Mouse (Mus musculus) hindbrain, embryonic 13.5 days (tissue): Measurements from ENCODE around the gene Gm11011. TPM values are rescaled to one million over a fixed set of nuclear protein-coding genes. Genes with fewer than 3 reads are reported as not detected.
"Not testable (repeated sequence)": the region's sequence is repeated elsewhere in the genome, so short reads cannot be mapped to it uniquely, and the experiment has no call there.

Experiments
- ATAC-seq: fragments of 200-750 bp; cut with Nextera tagmentation; 2 replicates; pipeline ENCODE4 v1.8.0; 2017; ENCODE audit warnings: moderate TSS enrichment; ENCODE audit not compliant: low FRiP score
- H3K27ac ChIP-seq: fragments of 300-500 bp; sonication (generic); 2 replicates; pipeline ENCODE4 v1.5.1; 2015; ENCODE audit warnings: inconsistent platforms, mild to moderate bottlenecking, moderate library complexity
- H3K27me3 ChIP-seq: fragments of 300-500 bp; sonication (generic); 2 replicates; pipeline ENCODE4 v1.6.1; 2015; ENCODE audit warnings: mild to moderate bottlenecking, inconsistent platforms
- H3K36me3 ChIP-seq: fragments of 300-500 bp; sonication (generic); 2 replicates; pipeline ENCODE4 v1.6.1; 2015; ENCODE audit warnings: mild to moderate bottlenecking, inconsistent platforms
- H3K4me1 ChIP-seq: fragments of 300-500 bp; sonication (generic); replicated peaks from 2 replicates; pipeline ENCODE4 v1.6.1; 2015; ENCODE audit warnings: inconsistent platforms
- H3K4me2 ChIP-seq: fragments of 300-500 bp; sonication (generic); 2 replicates; pipeline ENCODE4 v1.6.1; 2015; ENCODE audit warnings: inconsistent platforms, mild to moderate bottlenecking, moderate library complexity
- H3K4me3 ChIP-seq: fragments of 300-500 bp; sonication (generic); 2 replicates; pipeline ENCODE4 v1.5.1; 2015; ENCODE audit warnings: mild to moderate bottlenecking, inconsistent platforms
- H3K9ac ChIP-seq: fragments of 300-500 bp; sonication (generic); 2 replicates; pipeline ENCODE4 v1.6.1; 2015; ENCODE audit warnings: mild to moderate bottlenecking, inconsistent platforms
- H3K9me3 ChIP-seq: fragments of 300-500 bp; sonication (generic); 2 replicates; pipeline ENCODE4 v1.6.1; 2016; ENCODE audit warnings: inconsistent platforms
- WGBS: fragments of 180-500 bp; shearing (Covaris S2); methylation state at CpG from one replicate; pipeline ENCODE4 v1.1.7; 2015; 5-methylcytosine and 5-hydroxymethylcytosine counted together
- polyA plus RNA-seq: library from polyadenylated mRNA; unstranded; fragments of >200 nt; fragmentation: Nextera tagmentation; extraction: Ambion mirVana; gene quantifications from 2 replicates; pipeline ENCODE4 v1.2.1, GENCODE M21; 2015

Gene Gm11011
- polyA plus RNA-seq, result not detected in 2 replicates

GRCm38 (mm10) chr2:169587645-169588044 is at the start of gene Gm11011:
Gene Gm11011 (minus strand): TSS chr2:169587745.
- not testable (repeated sequence) for H3K27ac ChIP-seq, H3K27me3 ChIP-seq, H3K9me3 ChIP-seq, H3K9ac ChIP-seq, ATAC-seq, H3K4me2 ChIP-seq, H3K36me3 ChIP-seq, H3K4me3 ChIP-seq
- H3K4me1 ChIP-seq, result peaks cover 18% of the 10 kb centered on the region

DNA sequence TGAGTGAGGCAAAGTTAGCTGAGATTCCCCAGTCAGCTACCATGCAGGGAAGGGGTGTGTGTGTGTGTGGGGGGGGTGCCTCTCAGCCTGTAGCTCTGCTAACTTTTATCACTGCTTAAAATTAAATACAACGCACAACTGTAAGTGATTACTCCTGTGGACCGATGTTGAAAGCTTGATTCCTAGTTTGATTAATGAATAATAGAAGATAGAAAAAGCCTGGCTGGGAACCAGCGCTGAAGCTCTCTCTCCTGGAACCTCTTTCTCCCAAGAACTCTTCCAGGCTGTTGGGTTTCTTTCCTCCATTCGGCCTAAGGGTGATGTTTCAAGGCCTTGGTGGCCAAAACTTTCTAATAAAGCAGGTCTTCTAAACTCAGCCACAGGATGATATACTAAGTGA is 48.9 kb upstream of the Gm11011 start:
- ATAC-seq, result no peak
- Histone ChIP-seq H3K4me3 (peak overlapping the region; percentile 79), H3K36me3 (no peaks in the 10 kb centered on the region), H3K4me2 (peak overlapping the region; percentile 89), H3K4me1 (peaks cover 59% of the 10 kb centered on the region), H3K9me3 (no peaks in the 10 kb centered on the region), H3K9ac (peak overlapping the region; percentile 92), H3K27me3 (no peaks in the 10 kb centered on the region), H3K27ac (peak overlapping the region; percentile 60)
- WGBS, result 54% methylated on average over 4 of the region's 4 CpGs

DNA sequence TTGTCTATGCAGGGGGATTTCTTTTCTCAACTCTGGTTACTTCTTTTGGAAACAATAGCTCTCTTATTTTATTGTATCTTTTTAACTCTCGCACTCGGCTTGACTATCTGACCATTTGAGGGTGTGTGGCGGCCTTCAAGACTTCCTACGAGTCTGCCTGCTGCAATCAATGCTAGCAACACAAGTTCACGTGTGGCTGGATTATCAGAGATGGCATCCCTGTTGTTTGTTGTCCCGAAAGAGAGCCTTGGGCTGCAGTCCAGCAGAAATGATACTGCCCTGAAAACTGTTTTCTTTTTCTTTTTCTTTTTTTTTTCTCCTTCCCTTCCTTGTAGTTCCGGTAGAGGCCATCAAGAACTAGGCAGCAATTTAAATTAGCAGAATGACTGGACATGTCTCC is 47.9 kb upstream of the Gm11011 start:
- H3K9me3 ChIP-seq, result no peaks in the 10 kb centered on the region
- 18% methylated on average over 7 of the region's 7 CpGs for WGBS
- H3K4me1 ChIP-seq, result peaks cover 54% of the 10 kb centered on the region
- ATAC-seq, result no peak
- H3K4me2 ChIP-seq, result peak overlapping the region; percentile 89
- no peaks in the 10 kb centered on the region for H3K27me3 ChIP-seq
- no peaks in the 10 kb centered on the region for H3K36me3 ChIP-seq
- H3K27ac ChIP-seq, result peak overlapping the region; percentile 91
- peak overlapping the region; percentile 92 for H3K9ac ChIP-seq
- peak overlapping the region; percentile 79 for H3K4me3 ChIP-seq

DNA sequence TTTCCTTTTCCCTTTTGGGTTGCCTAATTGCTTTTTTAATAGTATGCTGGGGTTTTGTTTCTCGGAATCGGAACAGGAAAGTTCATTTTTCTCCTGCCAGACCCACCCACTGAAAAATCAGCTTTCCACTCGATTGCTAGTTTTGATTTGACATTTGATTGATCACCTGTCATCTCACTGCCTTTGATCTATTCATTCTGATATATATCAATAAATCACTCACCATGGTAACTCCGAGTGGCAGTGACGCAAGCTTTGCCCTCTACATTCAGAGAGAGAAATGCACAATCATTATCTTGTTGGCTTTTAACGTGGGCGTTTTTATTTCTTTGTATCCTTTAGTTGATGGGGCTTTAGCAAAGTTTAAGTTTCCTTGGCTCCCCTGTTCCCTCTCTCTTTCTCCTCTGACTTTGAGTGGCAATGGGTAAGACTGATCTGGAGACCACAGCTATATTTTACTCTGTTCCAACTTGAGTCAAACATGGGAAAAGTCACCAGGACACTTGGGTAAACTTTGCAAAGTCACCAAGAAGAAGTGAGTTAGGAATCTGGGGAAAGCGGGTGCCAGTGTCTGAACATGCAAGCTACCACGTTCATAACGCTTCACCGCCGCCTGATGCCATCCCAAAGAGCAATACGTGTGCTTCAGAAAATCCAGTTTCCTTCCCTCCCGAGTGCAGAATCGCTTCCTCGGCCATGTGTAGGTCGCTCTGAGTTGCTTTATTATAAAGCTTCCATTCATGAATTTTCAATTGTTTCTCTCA is 47.3 kb upstream of the Gm11011 start:
- Histone ChIP-seq H3K36me3 (no peaks in the 10 kb centered on the region), H3K4me1 (peaks cover 49% of the 10 kb centered on the region), H3K9me3 (no peaks in the 10 kb centered on the region), H3K4me3 (peak overlapping the region; percentile 79), H3K27ac (peak overlapping the region; percentile 91), H3K4me2 (peak overlapping the region; percentile 89), H3K9ac (peak overlapping the region; percentile 92), H3K27me3 (no peaks in the 10 kb centered on the region)
- ATAC-seq, result no peak
- WGBS, result 21% methylated on average over 17 of the region's 17 CpGs

DNA sequence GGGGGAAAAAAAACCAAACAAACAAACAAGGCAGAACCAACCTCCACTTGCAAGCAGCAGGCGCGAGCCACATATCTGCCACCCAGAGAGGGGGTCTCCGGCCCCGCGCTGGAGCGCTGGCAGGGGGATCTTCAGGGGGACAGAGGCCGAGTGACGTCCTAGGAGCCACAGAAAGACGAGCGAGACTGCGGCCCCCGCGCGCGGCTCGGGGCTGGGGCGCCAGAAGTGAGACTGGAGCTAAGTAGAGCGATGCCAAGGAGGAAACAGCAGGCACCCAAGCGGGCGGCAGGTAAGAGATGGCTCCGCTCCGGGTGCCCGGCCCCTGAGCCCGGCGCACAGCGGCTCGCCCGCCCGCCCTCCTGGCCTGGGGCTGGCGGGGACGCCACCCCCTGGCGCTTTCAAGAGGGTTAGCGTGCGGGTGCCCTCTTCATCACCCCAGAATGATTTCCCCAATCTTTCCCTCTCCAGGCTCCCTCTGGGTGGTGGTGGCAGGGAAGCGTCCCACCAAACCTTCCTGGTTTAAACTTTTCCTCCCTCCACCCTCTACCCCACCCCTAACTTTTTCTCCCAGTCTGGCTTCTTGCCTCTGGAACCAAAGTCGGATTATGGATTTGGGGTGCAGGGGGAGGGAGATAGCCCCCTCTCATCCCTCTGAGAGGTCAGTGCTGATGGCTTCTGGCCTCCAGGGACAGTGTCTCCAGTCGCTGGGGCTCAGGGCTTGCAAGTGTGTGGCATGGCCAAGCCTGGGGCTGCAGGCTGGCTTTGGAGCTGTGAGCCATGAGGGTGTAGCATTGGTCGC is 46.1 kb upstream of the Gm11011 start:
- Histone ChIP-seq H3K27ac (peak overlapping the region; percentile 91), H3K36me3 (no peaks in the 10 kb centered on the region), H3K9me3 (no peaks in the 10 kb centered on the region), H3K4me3 (peak overlapping the region; percentile 79), H3K27me3 (no peaks in the 10 kb centered on the region), H3K4me1 (peaks cover 45% of the 10 kb centered on the region), H3K9ac (peak overlapping the region; percentile 92), H3K4me2 (peak overlapping the region; percentile 89)
- under 1% methylated on average over 38 of the region's 38 CpGs for WGBS
- peak; percentile 64 for ATAC-seq

DNA sequence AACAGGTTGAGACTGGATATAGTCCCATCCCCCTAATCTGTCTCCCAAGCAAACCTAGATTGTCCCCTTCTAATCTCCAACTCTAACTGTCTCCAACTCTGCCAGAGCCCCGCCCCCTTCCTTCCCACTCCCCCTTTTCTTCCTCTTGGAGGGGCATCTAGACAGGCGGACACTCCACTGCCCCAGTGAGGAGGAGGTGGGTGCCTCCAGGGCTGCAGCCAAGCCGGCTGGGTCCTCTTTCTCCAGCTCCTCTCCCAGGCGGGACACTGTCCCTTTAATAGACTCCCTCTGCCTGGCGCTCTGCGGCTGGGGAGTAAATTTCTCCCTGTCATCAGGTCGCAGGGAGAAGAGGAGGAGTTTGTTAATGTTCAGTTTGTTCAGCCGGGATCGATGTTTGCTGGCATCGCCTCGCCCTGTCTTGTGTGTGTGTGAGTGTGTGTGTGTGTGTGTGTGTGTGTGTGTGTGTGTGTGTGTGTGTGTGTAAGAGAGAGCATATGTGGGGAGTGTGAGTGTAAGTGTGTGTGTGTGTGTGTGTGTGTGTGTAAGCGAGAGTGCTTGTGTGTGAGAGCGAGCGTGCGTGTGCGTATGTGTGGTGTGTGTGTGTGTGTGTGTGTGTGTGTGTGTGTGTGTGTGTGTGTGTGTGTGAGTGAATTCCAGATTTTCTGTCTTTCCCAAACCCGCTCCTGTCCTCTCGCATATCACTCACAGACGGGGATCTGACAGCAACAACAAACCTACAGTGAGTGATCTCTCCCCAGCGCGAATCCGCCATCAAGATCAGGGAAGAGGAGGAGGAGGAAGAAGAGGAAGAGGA is 45.0 kb upstream of the Gm11011 start, which contains the start of gene Tshz2:
Gene Tshz2, plus strand, starts transcription at position 676 of the 814 bp plus-strand sequence.
- peaks cover 36% of the 10 kb centered on the region for H3K4me1 ChIP-seq
- ATAC-seq, result peak; percentile 81
- no peaks in the 10 kb centered on the region for H3K9me3 ChIP-seq
- H3K9ac ChIP-seq, result peak within 1 kb of the TSS; percentile 92
- H3K27ac ChIP-seq, result peak within 1 kb of the TSS; percentile 91
- no peaks in the 10 kb centered on the region for H3K36me3 ChIP-seq
- H3K27me3 ChIP-seq, result no peaks in the 10 kb centered on the region
- WGBS, result 0% methylated on average over 22 of the region's 22 CpGs
- H3K4me3 ChIP-seq, result peak within 1 kb of the TSS; percentile 79
- peak within 1 kb of the TSS; percentile 89 for H3K4me2 ChIP-seq

GRCm38 (mm10) chr2:169630070-169630469 is 42.5 kb upstream of the Gm11011 start:
- Histone ChIP-seq H3K9me3 (no peaks in the 10 kb centered on the region), H3K36me3 (no peaks in the 10 kb centered on the region), H3K27ac (no peak overlapping the region), H3K4me2 (no peak overlapping the region), H3K27me3 (no peaks in the 10 kb centered on the region), H3K9ac (no peak overlapping the region), H3K4me3 (no peak overlapping the region), H3K4me1 (peaks cover 15% of the 10 kb centered on the region)
- no peak for ATAC-seq
- WGBS, result 94% methylated on average over 3 of the region's 3 CpGs

DNA sequence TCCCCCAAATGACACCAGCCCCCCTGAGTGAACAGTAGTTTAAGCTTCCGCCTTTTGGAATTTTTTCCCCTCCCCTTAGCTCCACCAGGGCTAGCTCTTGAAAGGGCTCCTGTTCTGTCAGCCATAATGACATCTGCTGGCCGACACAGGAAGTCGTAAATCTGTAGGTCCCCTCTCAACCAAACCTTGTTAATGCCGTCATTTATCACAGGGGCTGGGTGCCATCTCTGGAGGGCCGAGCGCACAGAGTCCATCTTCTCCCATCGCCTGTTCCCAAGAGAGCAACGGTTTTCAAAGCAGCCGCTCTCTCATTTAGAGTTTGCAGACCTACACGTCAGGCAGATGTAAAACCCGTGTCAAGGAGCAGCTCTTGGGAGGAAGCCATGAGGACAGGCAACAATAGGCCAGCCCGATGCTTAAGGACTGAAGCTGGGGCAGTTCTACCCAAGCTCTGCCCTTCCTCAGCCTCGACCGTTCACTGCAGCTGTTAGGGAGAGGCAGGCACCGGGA is 33.7 kb upstream of the Gm11011 start:
- Histone ChIP-seq H3K4me2 (peak overlapping the region; percentile 37), H3K9me3 (no peaks in the 10 kb centered on the region), H3K36me3 (no peaks in the 10 kb centered on the region), H3K4me3 (no peak overlapping the region), H3K9ac (no peak overlapping the region), H3K27ac (peak overlapping the region; percentile 40), H3K4me1 (peaks cover 9% of the 10 kb centered on the region), H3K27me3 (no peaks in the 10 kb centered on the region)
- WGBS, result 36% methylated on average over 15 of the region's 15 CpGs
- peak; percentile 43; the same call in 1 of the 2 replicates for ATAC-seq

GRCm38 (mm10) chr2:169615998-169616397 is 28.5 kb upstream of the Gm11011 start:
- H3K4me1 ChIP-seq, result peaks cover 13% of the 10 kb centered on the region
- WGBS, result 87% methylated on average over 6 of the region's 6 CpGs
- H3K9ac ChIP-seq, result no peak overlapping the region
- no peak overlapping the region for H3K4me2 ChIP-seq
- H3K27me3 ChIP-seq, result 0 out of 2 replicates have a peak, but pooled peaks cover 3% of the 10 kb centered on the region
- no peak overlapping the region for H3K4me3 ChIP-seq
- no peak overlapping the region for H3K27ac ChIP-seq
- H3K9me3 ChIP-seq, result no peaks in the 10 kb centered on the region
- H3K36me3 ChIP-seq, result no peaks in the 10 kb centered on the region
- ATAC-seq, result no peak

GRCm38 (mm10) chr2:169614683-169615082 is 27.1 kb upstream of the Gm11011 start:
- H3K4me2 ChIP-seq, result no peak overlapping the region
- H3K9me3 ChIP-seq, result no peaks in the 10 kb centered on the region
- H3K9ac ChIP-seq, result no peak overlapping the region
- no peak overlapping the region for H3K27ac ChIP-seq
- H3K27me3 ChIP-seq, result 0 out of 2 replicates have a peak, but pooled peaks cover 3% of the 10 kb centered on the region
- H3K36me3 ChIP-seq, result no peaks in the 10 kb centered on the region
- no peak for ATAC-seq
- H3K4me3 ChIP-seq, result no peak overlapping the region
- 72% methylated on average over 3 of the region's 4 CpGs for WGBS
- peaks cover 22% of the 10 kb centered on the region for H3K4me1 ChIP-seq

GRCm38 (mm10) chr2:169611557-169611956 is 24.0 kb upstream of the Gm11011 start:
- H3K4me3 ChIP-seq, result no peak overlapping the region
- H3K9me3 ChIP-seq, result no peaks in the 10 kb centered on the region
- WGBS, result 42% methylated on average over 7 of the region's 7 CpGs
- no peaks in the 10 kb centered on the region for H3K36me3 ChIP-seq
- 0 out of 2 replicates have a peak overlapping the region, but pooled peaks have one; percentile 48 for H3K27ac ChIP-seq
- no peak for ATAC-seq
- peaks cover 22% of the 10 kb centered on the region for H3K4me1 ChIP-seq
- H3K27me3 ChIP-seq, result 0 out of 2 replicates have a peak, but pooled peaks cover 8% of the 10 kb centered on the region
- H3K9ac ChIP-seq, result no peak overlapping the region
- H3K4me2 ChIP-seq, result no peak overlapping the region
